In genomic region chr9:115325831-115326532, GRCm38 (mm10) we compare ENCODE assay signal across 19 mouse cellular contexts. TPM values are rescaled to one million over a fixed set of nuclear protein-coding genes. Genes with fewer than 3 reads are reported as not detected.
DNase-seq lines count a peak whose midpoint lies in the region; ATAC-seq and TF ChIP-seq lines count a peak whose summit lies in the region.
"Had no signal": no experiment of that assay in that cellular context is flagged by ENCODE, and none has a peak within 500 bp of the region (broad histone marks: within the 10 kb centered on the region; RNA-seq: fewer than 3 reads in every experiment).

No protein-coding gene starts in this region.

- H3K4me2 ChIP-seq in liver, postnatal 0 days (ENCODE audit: low read depth, low read length) = no peak overlapping the region
- no peak overlapping the region for H3K4me2 ChIP-seq in kidney, embryonic 14.5 days (replicated peaks; ENCODE audit: low read depth, low read length)
- H3K4me2 ChIP-seq: embryonic facial prominence, embryonic 15.5 days; forebrain, embryonic 13.5 days; heart, embryonic 13.5 days; hindbrain, embryonic 13.5 days; neural tube, embryonic 13.5 days had no signal

- DNase-seq in liver, adult 2 months (ENCODE audit: extremely low read depth, low read depth, low spot score) = no peak
- DNase-seq in liver, postnatal 0 days = no peak
- DNase-seq in lung, adult 2 months = peak; percentile 38
- no peak for DNase-seq in layer of hippocampus, adult 9-11 months
- DNase-seq in adrenal gland, adult 2 months = no peak
- DNase-seq: adrenal gland, postnatal 36 days; gastrocnemius, postnatal 10 days; retina, postnatal 1 day; thymus, adult 18-20 months had no signal

- WGBS in liver, adult 2 months = 77% methylated on average over 13 of the region's 13 CpGs
- 79% methylated on average over 13 of the region's 13 CpGs for WGBS in liver, postnatal 0 days (ENCODE audit: insufficient replicate concordance)
- 55% methylated on average over 13 of the region's 13 CpGs for WGBS in kidney, embryonic 14.5 days
- 52% methylated on average over 13 of the region's 13 CpGs for WGBS in lung, adult 2 months
- 62% methylated on average over 13 of the region's 13 CpGs for WGBS in small intestine, adult 2 months

- no peak overlapping the region for H3K9ac ChIP-seq in liver, adult 2 months (ENCODE audit: low read depth, low read length)
- no peak overlapping the region for H3K9ac ChIP-seq in liver, postnatal 0 days (replicated peaks)
- no peak overlapping the region for H3K9ac ChIP-seq in kidney, embryonic 14.5 days (ENCODE audit: low read depth, low read length)
- H3K9ac ChIP-seq: embryonic facial prominence, embryonic 15.5 days; forebrain, embryonic 13.5 days; heart, embryonic 13.5 days; hindbrain, embryonic 13.5 days; neural tube, embryonic 13.5 days had no signal

- H3K79me2 ChIP-seq in liver, adult 2 months (ENCODE audit: control insufficient read depth, insufficient read depth, low read length) = no peaks in the 10 kb centered on the region

- H3K4me3 ChIP-seq in liver, adult 2 months (ENCODE audit: insufficient read depth, low read depth, low read length) = no peak overlapping the region
- H3K4me3 ChIP-seq in liver, postnatal 0 days (ENCODE audit: low read depth, low read length) = no peak overlapping the region
- H3K4me3 ChIP-seq in kidney, embryonic 14.5 days (ENCODE audit: low read length) = no peak overlapping the region
- H3K4me3 ChIP-seq in lung, adult 2 months (replicated peaks; ENCODE audit: extremely low read depth, low read depth, low read length) = no peak overlapping the region
- peak overlapping the region; percentile 10; the same call in 1 of the 2 replicates for H3K4me3 ChIP-seq in small intestine, adult 2 months (ENCODE audit: low read depth, low read length)
- H3K4me3 ChIP-seq: embryonic facial prominence, embryonic 15.5 days; forebrain, embryonic 13.5 days; heart, embryonic 13.5 days; hindbrain, embryonic 13.5 days; neural tube, embryonic 13.5 days had no signal

- no peak for ATAC-seq in liver, postnatal 0 days
- peak; percentile 32; the same call in 1 of the 2 replicates for ATAC-seq in kidney, embryonic 14.5 days (ENCODE audit: low FRiP score, low TSS enrichment)
- ATAC-seq in cerebellum, adult (ENCODE audit: insufficient number of reproducible peaks, low FRiP score, low TSS enrichment) = no peak
- ATAC-seq: forebrain, embryonic 13.5 days had no signal

- no peak for TF ChIP-seq EP300 in liver, postnatal 0 days (IDR thresholded peaks at IDR 0.05; ENCODE audit: low read depth)

- H3K9me3 ChIP-seq in liver, postnatal 0 days (ENCODE audit: low read length) = no peaks in the 10 kb centered on the region
- no peaks in the 10 kb centered on the region for H3K9me3 ChIP-seq in kidney, embryonic 14.5 days (ENCODE audit: control insufficient read depth, low read length)
- H3K9me3 ChIP-seq: embryonic facial prominence, embryonic 15.5 days; forebrain, embryonic 13.5 days; heart, embryonic 13.5 days had no signal

- TF ChIP-seq POLR2A in liver, adult 2 months (IDR thresholded peaks at IDR 0.05; ENCODE audit: extremely low read depth, insufficient read depth, low read length) = no peak
- peak; percentile 31; the same call in 1 of the 2 replicates for TF ChIP-seq POLR2A in lung, adult 2 months (IDR thresholded peaks at IDR 0.05; ENCODE audit: borderline replicate concordance, extremely low read depth, low read depth, low read length)
- TF ChIP-seq POLR2A in small intestine, adult 2 months (IDR thresholded peaks at IDR 0.05; ENCODE audit: low read depth, low read length) = no peak; the same call in 1 of the 2 replicates

- H3K36me3 ChIP-seq in liver, adult 2 months (ENCODE audit: control insufficient read depth, insufficient read depth, low read length) = no peaks in the 10 kb centered on the region
- H3K36me3 ChIP-seq in liver, postnatal 0 days (replicated peaks; ENCODE audit: insufficient read depth, low read length) = no peaks in the 10 kb centered on the region
- no peaks in the 10 kb centered on the region for H3K36me3 ChIP-seq in kidney, embryonic 14.5 days (ENCODE audit: control insufficient read depth, insufficient read depth, low read length)
- H3K36me3 ChIP-seq in small intestine, adult 2 months (ENCODE audit: control insufficient read depth, insufficient read depth, low read length) = no peaks in the 10 kb centered on the region
- H3K36me3 ChIP-seq: embryonic facial prominence, embryonic 15.5 days; G1E; heart, embryonic 13.5 days; hindbrain, embryonic 13.5 days; neural tube, embryonic 13.5 days had no signal

- peak overlapping the region; percentile 48; the same call in 1 of the 2 replicates for H3K27ac ChIP-seq in liver, adult 2 months (replicated peaks; ENCODE audit: insufficient read depth, low read depth, low read length)
- no peak overlapping the region for H3K27ac ChIP-seq in liver, postnatal 0 days (ENCODE audit: low read depth)
- no peak overlapping the region for H3K27ac ChIP-seq in kidney, embryonic 14.5 days (ENCODE audit: low read depth, low read length)
- peak overlapping the region; percentile 48 for H3K27ac ChIP-seq in small intestine, adult 2 months (ENCODE audit: insufficient read depth, low read depth, low read length)
- H3K27ac ChIP-seq: embryonic facial prominence, embryonic 15.5 days; forebrain, embryonic 13.5 days; heart, embryonic 13.5 days; hindbrain, embryonic 13.5 days; macrophage; neural tube, embryonic 13.5 days had no signal

- H3K4me1 ChIP-seq in liver, adult 2 months (ENCODE audit: control insufficient read depth, insufficient read depth, low read length) = no peaks in the 10 kb centered on the region
- H3K4me1 ChIP-seq in liver, postnatal 0 days (ENCODE audit: insufficient read depth) = no peaks in the 10 kb centered on the region
- H3K4me1 ChIP-seq in kidney, embryonic 14.5 days (ENCODE audit: control insufficient read depth, insufficient read depth, low read length) = 0 out of 2 replicates have a peak, but pooled peaks cover 3% of the 10 kb centered on the region
- no peaks in the 10 kb centered on the region; the same call in 1 of the 2 replicates for H3K4me1 ChIP-seq in lung, adult 2 months (ENCODE audit: control insufficient read depth, insufficient read depth, low read length)
- H3K4me1 ChIP-seq in small intestine, adult 2 months (ENCODE audit: control insufficient read depth, insufficient read depth, insufficient read length, low read length) = peaks cover 4% of the 10 kb centered on the region; the same call in 1 of the 2 replicates

- no peaks in the 10 kb centered on the region for H3K27me3 ChIP-seq in liver, adult 2 months (ENCODE audit: control insufficient read depth, insufficient read depth, low read length)
- no peaks in the 10 kb centered on the region for H3K27me3 ChIP-seq in liver, postnatal 0 days (ENCODE audit: insufficient read depth, low read length)
- no peaks in the 10 kb centered on the region for H3K27me3 ChIP-seq in kidney, embryonic 14.5 days (ENCODE audit: control insufficient read depth, insufficient read depth, low read length)
- H3K27me3 ChIP-seq in small intestine, adult 2 months (ENCODE audit: control insufficient read depth, insufficient read depth, low read length) = no peaks in the 10 kb centered on the region
- H3K27me3 ChIP-seq: embryonic facial prominence, embryonic 15.5 days; forebrain, embryonic 13.5 days; heart, embryonic 13.5 days; hindbrain, embryonic 13.5 days; neural tube, embryonic 13.5 days had no signal

- TF ChIP-seq CTCF in liver, adult 2 months (IDR thresholded peaks at IDR 0.05; ENCODE audit: low read depth, low read length) = no peak
- TF ChIP-seq CTCF in liver, postnatal 0 days (IDR thresholded peaks at IDR 0.05; ENCODE audit: low read depth) = no peak
- TF ChIP-seq CTCF in lung, adult 2 months (IDR thresholded peaks at IDR 0.05; ENCODE audit: insufficient read depth, low read length) = no peak
- TF ChIP-seq CTCF in small intestine, adult 2 months (IDR thresholded peaks at IDR 0.05; ENCODE audit: extremely low read depth, insufficient read length, insufficient replicate concordance, low read depth, low read length) = no peak

RNA-seq across cellular contexts. Expression of gene Stt3b, which starts 15.8 kb away (rescaled TPM):
- 60.5 and 73.4 TPM in 2 replicates for total RNA-seq in liver, adult 2 months (2014; rRNA removed)
- polyA plus RNA-seq in liver, adult 2 months (2012; rRNA removed) = 28.2 and 33.8 TPM in 2 replicates
- 41.8 and 43.8 TPM in 2 replicates for polyA plus RNA-seq in liver, postnatal 0 days (2015; fragmentation: Nextera tagmentation; extraction: Ambion mirVana)
- polyA plus RNA-seq in kidney, embryonic 14.5 days (2014; fragmentation: Nextera tagmentation; extraction: Ambion mirVana) = 58.6 and 124 TPM in 2 replicates
- polyA plus RNA-seq in lung, adult 2 months (2012; rRNA removed) = 50.4 and 61.7 TPM in 2 replicates
- 30.3 and 51.1 TPM in 2 replicates for polyA plus RNA-seq in small intestine, adult 2 months (2012; rRNA removed)
- 100 to 1,000 TPM; 106 to 136 TPM for total RNA-seq in adrenal gland, adult 2 months (2021)
- polyA plus RNA-seq in adrenal gland, adult 2 months (2012; rRNA removed) = 91.1 and 95.7 TPM in 2 replicates

Comparison
In these comparisons a context has a peak if more than half of its experiments do, and no peak if none do; other contexts are left out.
1. H3K27ac ChIP-seq: peak in liver, adult 2 months (single experiment) and small intestine, adult 2 months (single experiment); none in liver, postnatal 0 days (single experiment) and kidney, embryonic 14.5 days (single experiment).